Mouse (Mus musculus): ENCODE measurements at regions not wholly inside any gene's neighbourhood (a gene's known extent, or its start where the extent isn't known, plus 50 kb on each side); places are given as distances from the start of the nearest gene placed in this dataset.
"Not testable (repeated sequence)": the region's sequence is repeated elsewhere in the genome, so short reads cannot be mapped to it uniquely, and the experiment has no call there.

GRCm38 (mm10) chr6:109125447-109125846 lies 297.0 kb downstream of the Edem1 start:
- no peak for DNase-seq (ENCODE audit: low spot score in 2 of 2)

GRCm38 (mm10) chr6:109127203-109127602 lies 298.8 kb downstream of the Edem1 start:
- no peak for DNase-seq (ENCODE audit: low spot score in 2 of 2)

GRCm38 (mm10) chr6:109146111-109146510 lies 317.7 kb downstream of the Edem1 start:
- no peak for DNase-seq (ENCODE audit: low spot score in 2 of 2)

GRCm38 (mm10) chr6:109149043-109149442 lies 320.6 kb downstream of the Edem1 start:
- no peak for DNase-seq (ENCODE audit: low spot score in 2 of 2)

- DNase-seq (ENCODE audit: low spot score in 2 of 2), result peak; percentile 37 to 79
These were observed 321.8 kb downstream of the Edem1 start for GRCm38 (mm10) chr6:109150023-109150911.

- DNase-seq (ENCODE audit: low spot score in 2 of 2), result no peak
These were observed 322.4 kb downstream of the Edem1 start for GRCm38 (mm10) chr6:109150912-109151256.

- DNase-seq (ENCODE audit: low spot score in 2 of 2), result no peak
These were observed 325.2 kb downstream of the Edem1 start for GRCm38 (mm10) chr6:109153624-109154023.

GRCm38 (mm10) chr6:109159561-109159960 lies 331.1 kb downstream of the Edem1 start:
- DNase-seq (ENCODE audit: low spot score in 2 of 2), result no peak

GRCm38 (mm10) chr6:109167439-109167838 lies 339.0 kb downstream of the Edem1 start:
- no peak for DNase-seq (ENCODE audit: low spot score in 2 of 2)

- no peak for DNase-seq (ENCODE audit: low spot score in 2 of 2)
These were observed 343.8 kb downstream of the Edem1 start for GRCm38 (mm10) chr6:109172104-109172850.

- no peak for DNase-seq (ENCODE audit: low spot score in 2 of 2)
These were observed 344.6 kb downstream of the Edem1 start for GRCm38 (mm10) chr6:109173015-109173414.

GRCm38 (mm10) chr6:109176876-109177275 lies 348.4 kb downstream of the Edem1 start:
- DNase-seq (ENCODE audit: low spot score in 2 of 2), result no peak

GRCm38 (mm10) chr6:109182878-109183277 lies 354.4 kb downstream of the Edem1 start:
- no peak for DNase-seq (ENCODE audit: low spot score in 2 of 2)

GRCm38 (mm10) chr6:109193061-109193460 lies 364.6 kb downstream of the Edem1 start:
- not testable (repeated sequence) for DNase-seq (ENCODE audit: low spot score in 2 of 2)

GRCm38 (mm10) chr6:109193603-109194002 lies 365.2 kb downstream of the Edem1 start:
- DNase-seq (ENCODE audit: low spot score in 2 of 2), result no peak

GRCm38 (mm10) chr6:109209699-109210098 lies 381.3 kb downstream of the Edem1 start:
- no peak for DNase-seq (ENCODE audit: low spot score in 2 of 2)

- DNase-seq (ENCODE audit: low spot score in 2 of 2), result no peak
These were observed 401.9 kb downstream of the Edem1 start for GRCm38 (mm10) chr6:109230391-109230790.

GRCm38 (mm10) chr6:109233426-109233825 lies 405.0 kb downstream of the Edem1 start:
- no peak for DNase-seq (ENCODE audit: low spot score in 2 of 2)

GRCm38 (mm10) chr6:109245666-109246065 lies 417.2 kb downstream of the Edem1 start:
- no peak for DNase-seq (ENCODE audit: low spot score in 2 of 2)

- not testable (repeated sequence) for DNase-seq (ENCODE audit: low spot score in 2 of 2)
These were observed 418.1 kb downstream of the Edem1 start for GRCm38 (mm10) chr6:109246510-109246909.

Measured in urinary bladder, postnatal 4 days (tissue).